Mouse (Mus musculus): ENCODE results near the gene Ermard. TPM values are rescaled to one million over a fixed set of nuclear protein-coding genes. Genes with fewer than 3 reads are reported as not detected.

The Ermard gene
- total RNA-seq, 2 experiments from 2014 or later = 32.3 to 53.5 TPM

GRCm38 (mm10) chr17:15058161-15058591 lies 17.2 kb downstream of the Ermard start:
- no peak for ATAC-seq (replicated peaks; ENCODE audit: poor library complexity, severe bottlenecking)

GRCm38 (mm10) chr17:15059646-15060045 lies 18.6 kb downstream of the Ermard start:
- ATAC-seq (replicated peaks; ENCODE audit: poor library complexity, severe bottlenecking) = no peak

GRCm38 (mm10) chr17:15060356-15060755 lies 19.3 kb downstream of the Ermard start:
- no peak for ATAC-seq (replicated peaks; ENCODE audit: poor library complexity, severe bottlenecking)

- peak; percentile 84 for ATAC-seq (replicated peaks; ENCODE audit: poor library complexity, severe bottlenecking)
Observed at GRCm38 (mm10) chr17:15065391-15066024, 24.5 kb downstream of the Ermard start.

- ATAC-seq (replicated peaks; ENCODE audit: poor library complexity, severe bottlenecking) = no peak
Observed at GRCm38 (mm10) chr17:15066066-15066465, 25.1 kb downstream of the Ermard start.

GRCm38 (mm10) chr17:15066911-15067310 lies 25.9 kb downstream of the Ermard start:
- no peak for ATAC-seq (replicated peaks; ENCODE audit: poor library complexity, severe bottlenecking)

GRCm38 (mm10) chr17:15068040-15068792 lies 27.2 kb downstream of the Ermard start:
- no peak for ATAC-seq (replicated peaks; ENCODE audit: poor library complexity, severe bottlenecking)

- ATAC-seq (replicated peaks; ENCODE audit: poor library complexity, severe bottlenecking) = no peak
Observed at GRCm38 (mm10) chr17:15069124-15069523, 28.1 kb downstream of the Ermard start.

- ATAC-seq (replicated peaks; ENCODE audit: poor library complexity, severe bottlenecking) = no peak
Observed at GRCm38 (mm10) chr17:15072211-15072610, 31.2 kb downstream of the Ermard start.

GRCm38 (mm10) chr17:15075033-15075432 lies 34.0 kb downstream of the Ermard start:
- ATAC-seq (replicated peaks; ENCODE audit: poor library complexity, severe bottlenecking) = no peak

- no peak for ATAC-seq (replicated peaks; ENCODE audit: poor library complexity, severe bottlenecking)
Observed at GRCm38 (mm10) chr17:15077536-15077935, 36.5 kb downstream of the Ermard start.

- ATAC-seq (replicated peaks; ENCODE audit: poor library complexity, severe bottlenecking) = peak; percentile 50
Observed at GRCm38 (mm10) chr17:15084226-15084848, 43.3 kb downstream of the Ermard start.

- no peak for ATAC-seq (replicated peaks; ENCODE audit: poor library complexity, severe bottlenecking)
Observed at GRCm38 (mm10) chr17:15085006-15085405, 44.0 kb downstream of the Ermard start.

GRCm38 (mm10) chr17:15088166-15088565 lies 47.2 kb downstream of the Ermard start:
- no peak for ATAC-seq (replicated peaks; ENCODE audit: poor library complexity, severe bottlenecking)

GRCm38 (mm10) chr17:15088591-15089001 lies 47.6 kb downstream of the Ermard start:
- ATAC-seq (replicated peaks; ENCODE audit: poor library complexity, severe bottlenecking) = no peak

- no peak for ATAC-seq (replicated peaks; ENCODE audit: poor library complexity, severe bottlenecking)
Observed at GRCm38 (mm10) chr17:15091739-15092138, 50.7 kb downstream of the Ermard start.

- ATAC-seq (replicated peaks; ENCODE audit: poor library complexity, severe bottlenecking) = no peak
Observed at GRCm38 (mm10) chr17:15093523-15093922, 52.5 kb downstream of the Ermard start.

- ATAC-seq (replicated peaks; ENCODE audit: poor library complexity, severe bottlenecking) = peak; percentile 42; the same call in 1 of the 2 replicates
Observed at GRCm38 (mm10) chr17:15096853-15097252, 55.8 kb downstream of the Ermard start.

GRCm38 (mm10) chr17:15098677-15099076 lies 57.7 kb downstream of the Ermard start:
- no peak for ATAC-seq (replicated peaks; ENCODE audit: poor library complexity, severe bottlenecking)

- ATAC-seq (replicated peaks; ENCODE audit: poor library complexity, severe bottlenecking) = no peak
Observed at GRCm38 (mm10) chr17:15101355-15101754, 60.3 kb downstream of the Ermard start.

GRCm38 (mm10) chr17:15107143-15107649 lies 66.2 kb downstream of the Ermard start:
- peak; percentile 80 for ATAC-seq (replicated peaks; ENCODE audit: poor library complexity, severe bottlenecking)

Data from granulocyte monocyte progenitor cell, adult 5-6 weeks (primary cell).